Mouse (Mus musculus): ENCODE measurements at regions not wholly inside any gene's neighbourhood (a gene's known extent, or its start where the extent isn't known, plus 50 kb on each side); places are given as distances from the start of the nearest gene placed in this dataset.
"Not testable (repeated sequence)": the region's sequence is repeated elsewhere in the genome, so short reads cannot be mapped to it uniquely, and the experiment has no call there.

DNA sequence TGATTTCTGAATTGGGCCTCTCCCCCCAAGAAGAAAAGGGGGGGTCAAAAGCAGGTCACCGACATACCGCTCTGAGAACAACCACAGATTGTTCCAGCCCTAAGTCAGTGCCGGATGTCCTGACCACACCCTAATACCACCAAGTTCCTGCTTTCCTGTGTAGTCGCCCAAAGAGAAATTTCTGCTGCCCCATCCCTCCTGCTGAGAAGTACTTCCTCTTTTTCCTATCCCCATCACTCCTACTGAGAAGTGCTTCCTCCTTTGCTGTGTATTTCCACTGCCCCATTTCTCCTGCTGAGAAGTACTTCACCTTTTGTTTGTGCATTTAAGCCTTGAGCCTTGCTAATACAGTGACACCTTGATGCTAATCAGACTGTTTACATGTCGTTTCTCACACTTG, 1160.4 kb downstream of the A830018L16Rik start:
- Histone ChIP-seq H3K27ac (ENCODE audit: poor library complexity, severe bottlenecking) (no peak overlapping the region), H3K9me3 (replicated peaks) (no peaks in the 10 kb centered on the region), H3K9ac (no peak overlapping the region), H3K27me3 (replicated peaks) (no peaks in the 10 kb centered on the region), H3K4me2 (no peak overlapping the region), H3K36me3 (no peaks in the 10 kb centered on the region), H3K4me1 (replicated peaks) (peaks cover 6% of the 10 kb centered on the region; the same call in 1 of the 2 replicates), H3K4me3 (no peak overlapping the region)
- WGBS: 77% methylated on average over 5 of the region's 5 CpGs
- no peak for ATAC-seq (ENCODE audit: insufficient number of reproducible peaks, low FRiP score)

DNA sequence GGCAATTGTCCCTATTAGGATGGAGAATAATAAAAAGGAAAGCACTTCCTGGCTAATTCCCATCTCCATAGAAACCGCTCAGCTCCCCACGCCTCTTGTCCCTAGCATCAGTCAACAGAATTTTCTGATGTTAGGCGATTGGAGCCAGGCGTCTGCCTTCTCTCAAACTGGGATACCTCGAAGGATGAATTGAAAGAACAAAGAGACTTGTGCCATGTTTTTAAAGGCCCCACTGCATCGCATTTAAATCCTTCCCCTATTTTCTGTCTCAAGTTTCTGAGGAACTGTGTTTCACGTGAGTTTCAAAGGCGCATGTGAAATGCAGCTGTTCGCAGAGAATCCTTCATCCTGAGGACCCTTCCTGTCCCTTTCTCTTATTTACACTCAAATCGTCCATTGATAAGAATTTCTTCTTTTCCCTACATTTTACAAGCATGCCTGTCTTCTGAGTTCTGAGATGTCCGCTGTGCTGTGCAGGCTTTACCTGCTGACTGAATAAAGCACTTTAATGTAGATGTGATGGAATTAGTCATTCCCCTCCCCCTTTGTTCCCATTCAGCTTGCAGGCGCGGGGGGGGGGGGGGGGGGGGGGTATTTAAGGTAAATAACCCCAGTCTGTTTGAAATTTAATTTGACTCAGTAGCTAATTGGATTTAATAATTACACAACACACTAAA, 1163.3 kb downstream of the A830018L16Rik start:
- peak overlapping the region; percentile 21; the same call in 1 of the 2 replicates for H3K4me2 ChIP-seq
- H3K9ac ChIP-seq: no peak overlapping the region
- peaks cover 13% of the 10 kb centered on the region for H3K4me1 ChIP-seq (replicated peaks)
- ATAC-seq (ENCODE audit: insufficient number of reproducible peaks, low FRiP score): no peak
- no peak overlapping the region for H3K4me3 ChIP-seq
- H3K9me3 ChIP-seq (replicated peaks): no peaks in the 10 kb centered on the region
- no peaks in the 10 kb centered on the region for H3K27me3 ChIP-seq (replicated peaks)
- WGBS: 16% methylated on average over 13 of the region's 13 CpGs
- H3K36me3 ChIP-seq: no peaks in the 10 kb centered on the region
- no peak overlapping the region for H3K27ac ChIP-seq (ENCODE audit: poor library complexity, severe bottlenecking)

DNA sequence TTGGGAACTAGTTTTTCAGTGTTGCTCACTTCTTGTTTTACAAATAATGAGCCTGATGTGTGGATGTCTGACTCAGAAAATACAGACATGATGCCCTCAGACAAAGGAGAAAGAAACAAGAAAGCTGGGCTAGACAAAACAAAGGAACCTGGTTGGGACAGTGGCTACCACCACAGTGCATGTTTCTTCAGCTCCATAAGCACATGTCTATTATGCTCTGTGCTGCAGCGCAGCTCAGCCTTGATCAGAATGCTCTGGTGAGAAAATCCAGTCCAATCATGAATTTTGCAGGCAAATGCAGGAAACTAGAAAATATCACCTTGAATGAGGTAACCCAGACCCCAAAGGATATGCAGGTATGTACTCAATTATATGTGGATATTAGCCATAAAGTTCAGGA, 1164.1 kb downstream of the A830018L16Rik start:
- Histone ChIP-seq H3K27ac (ENCODE audit: poor library complexity, severe bottlenecking) (no peak overlapping the region), H3K4me3 (no peak overlapping the region), H3K4me2 (no peak overlapping the region), H3K27me3 (replicated peaks) (no peaks in the 10 kb centered on the region), H3K4me1 (replicated peaks) (peaks cover 13% of the 10 kb centered on the region), H3K9me3 (replicated peaks) (no peaks in the 10 kb centered on the region), H3K9ac (no peak overlapping the region), H3K36me3 (no peaks in the 10 kb centered on the region)
- no peak for ATAC-seq (ENCODE audit: insufficient number of reproducible peaks, low FRiP score)
- WGBS: 88% methylated on average over 1 of the region's 1 CpGs

DNA sequence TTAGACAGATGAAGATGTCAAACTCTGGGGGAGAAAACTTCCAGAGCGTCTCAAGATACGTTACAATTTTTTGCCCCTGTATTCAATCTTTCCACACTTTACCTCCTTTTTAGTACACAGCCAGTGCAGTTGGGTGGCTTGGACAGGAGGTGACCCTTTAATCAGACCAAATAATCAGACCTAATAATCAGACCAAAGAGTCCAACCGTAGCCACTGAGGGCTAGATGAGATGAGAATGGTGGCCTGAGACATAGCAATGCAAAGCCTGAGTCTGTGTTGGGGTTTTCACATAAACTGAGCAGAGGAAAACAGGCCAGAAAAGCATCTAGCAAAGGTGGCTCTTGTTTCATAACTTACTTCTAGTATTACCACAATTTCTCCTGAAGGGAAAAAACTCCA, 1169.1 kb downstream of the A830018L16Rik start:
- Histone ChIP-seq H3K27ac (ENCODE audit: poor library complexity, severe bottlenecking) (no peak overlapping the region), H3K4me2 (no peak overlapping the region), H3K4me1 (replicated peaks) (peaks cover 7% of the 10 kb centered on the region; the same call in 1 of the 2 replicates), H3K9me3 (replicated peaks) (no peaks in the 10 kb centered on the region), H3K36me3 (no peaks in the 10 kb centered on the region), H3K4me3 (no peak overlapping the region), H3K27me3 (replicated peaks) (no peaks in the 10 kb centered on the region), H3K9ac (no peak overlapping the region)
- no peak for ATAC-seq (ENCODE audit: insufficient number of reproducible peaks, low FRiP score)
- WGBS: 52% methylated on average over 3 of the region's 3 CpGs

DNA sequence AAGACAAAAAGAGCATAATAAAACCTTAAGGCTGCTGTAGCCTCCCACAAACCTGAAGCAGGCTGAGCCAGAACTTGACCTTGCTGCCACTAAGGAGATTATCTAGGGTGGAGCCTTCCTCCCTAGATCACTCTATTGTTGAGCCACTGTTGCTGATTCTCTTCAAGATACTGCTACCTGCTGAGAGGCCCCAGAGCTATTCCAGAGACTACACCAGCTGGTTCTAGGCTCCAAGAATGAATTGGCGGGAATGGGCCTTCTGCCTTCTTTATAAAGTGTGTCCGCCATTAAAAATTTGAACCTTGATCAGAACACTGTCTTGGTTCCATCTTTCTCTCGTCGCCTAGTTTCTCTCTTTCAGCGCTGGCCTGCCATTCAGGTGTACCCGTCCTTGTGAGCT, 1173.1 kb downstream of the A830018L16Rik start:
- H3K4me3 ChIP-seq; H3K9ac ChIP-seq; H3K4me2 ChIP-seq; H3K27me3 ChIP-seq (replicated peaks); H3K36me3 ChIP-seq; H3K4me1 ChIP-seq (replicated peaks); H3K27ac ChIP-seq (ENCODE audit: poor library complexity, severe bottlenecking); ATAC-seq (ENCODE audit: insufficient number of reproducible peaks, low FRiP score); H3K9me3 ChIP-seq (replicated peaks): not testable (repeated sequence)
- WGBS: 88% methylated on average over 6 of the region's 6 CpGs

DNA sequence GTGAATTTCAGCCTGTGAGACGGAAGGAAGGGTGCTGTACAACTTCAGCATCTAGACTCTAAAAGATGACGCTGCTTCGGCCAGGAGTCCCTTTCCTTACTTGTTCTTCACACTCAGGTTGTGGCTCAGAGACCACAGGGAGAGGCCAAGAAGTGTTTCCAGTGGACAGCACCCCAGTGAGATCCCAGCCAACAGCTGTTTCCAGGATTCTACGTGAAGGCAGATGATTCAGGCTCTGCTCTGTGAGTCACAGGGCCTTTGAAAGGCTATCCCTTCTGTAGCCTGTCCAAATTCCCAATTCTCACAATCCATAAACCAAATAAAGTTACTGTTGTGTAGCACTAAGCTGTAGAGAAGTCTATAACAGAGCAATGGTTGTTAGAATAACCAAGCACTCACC, 1198.2 kb downstream of the A830018L16Rik start:
- no peak for ATAC-seq (ENCODE audit: insufficient number of reproducible peaks, low FRiP score)
- Histone ChIP-seq H3K4me2 (no peak overlapping the region), H3K4me1 (replicated peaks) (0 out of 2 replicates have a peak, but pooled peaks cover 5% of the 10 kb centered on the region), H3K27me3 (replicated peaks) (no peaks in the 10 kb centered on the region), H3K9me3 (replicated peaks) (no peaks in the 10 kb centered on the region), H3K4me3 (no peak overlapping the region), H3K27ac (ENCODE audit: poor library complexity, severe bottlenecking) (no peak overlapping the region), H3K9ac (no peak overlapping the region), H3K36me3 (no peaks in the 10 kb centered on the region)
- WGBS: 83% methylated on average over 4 of the region's 4 CpGs

DNA sequence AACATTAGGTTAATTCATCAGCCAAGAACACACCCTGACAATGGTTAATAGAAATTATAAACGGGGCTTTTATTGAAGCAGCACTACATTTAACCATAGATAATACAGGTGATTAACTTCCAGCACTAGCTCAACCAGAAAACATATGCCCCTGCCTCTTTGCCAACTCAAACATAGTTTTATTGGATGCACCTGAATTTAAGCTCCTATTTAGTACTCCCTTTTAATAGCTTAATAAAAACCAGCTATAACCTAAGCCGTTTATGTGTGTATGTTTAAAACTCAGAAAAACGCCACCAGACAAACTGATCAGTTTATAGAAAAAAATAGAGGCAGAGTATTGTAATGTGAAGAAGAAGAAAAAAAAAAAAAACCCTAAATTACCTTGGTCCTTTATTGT, 1201.4 kb downstream of the A830018L16Rik start:
- H3K4me3 ChIP-seq: no peak overlapping the region
- WGBS: 77% methylated on average over 3 of the region's 3 CpGs
- H3K4me2 ChIP-seq: no peak overlapping the region
- no peaks in the 10 kb centered on the region for H3K27me3 ChIP-seq (replicated peaks)
- H3K27ac ChIP-seq (ENCODE audit: poor library complexity, severe bottlenecking): no peak overlapping the region
- no peak overlapping the region for H3K9ac ChIP-seq
- 0 out of 2 replicates have a peak, but pooled peaks cover 5% of the 10 kb centered on the region for H3K4me1 ChIP-seq (replicated peaks)
- H3K9me3 ChIP-seq (replicated peaks): no peaks in the 10 kb centered on the region
- no peak for ATAC-seq (ENCODE audit: insufficient number of reproducible peaks, low FRiP score)
- no peaks in the 10 kb centered on the region for H3K36me3 ChIP-seq

DNA sequence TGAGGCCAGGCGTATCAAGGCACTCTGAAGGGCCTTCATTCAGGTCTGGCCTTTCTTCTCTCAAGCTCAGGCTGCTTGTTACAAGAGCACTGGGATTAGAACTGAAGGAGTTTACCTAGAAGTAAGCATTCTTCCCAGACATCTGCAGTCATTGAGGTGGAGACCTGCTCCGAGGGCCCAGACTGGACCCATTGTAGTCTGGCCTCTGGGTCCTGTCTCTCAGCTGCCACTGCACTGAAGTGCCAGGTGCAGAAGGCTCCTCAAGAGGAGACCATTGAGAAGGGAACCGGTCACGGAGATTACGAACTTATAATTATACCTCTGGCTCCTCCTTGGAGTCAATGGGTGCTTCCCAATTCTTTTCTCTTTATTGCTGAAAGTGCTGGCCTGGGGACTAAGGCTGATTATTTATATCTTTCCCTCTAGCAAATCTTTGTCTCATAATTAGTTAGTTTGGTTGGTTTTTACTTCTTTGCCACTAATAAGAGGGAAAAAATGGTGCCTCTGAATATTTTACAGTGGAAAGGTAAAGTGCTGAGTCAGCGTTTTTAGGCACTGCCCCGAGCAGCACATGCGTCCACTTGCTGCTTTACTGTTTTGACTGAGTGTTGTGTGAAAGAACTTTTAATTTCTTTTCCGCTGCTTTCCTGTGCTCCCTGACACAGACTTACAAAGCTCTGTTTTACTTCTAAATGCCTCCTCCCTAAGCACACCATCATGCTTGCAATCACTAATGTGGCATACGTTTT, 1202.0 kb downstream of the A830018L16Rik start:
- ATAC-seq (ENCODE audit: insufficient number of reproducible peaks, low FRiP score): no peak
- 68% methylated on average over 10 of the region's 10 CpGs for WGBS
- H3K27ac ChIP-seq (ENCODE audit: poor library complexity, severe bottlenecking): no peak overlapping the region

DNA sequence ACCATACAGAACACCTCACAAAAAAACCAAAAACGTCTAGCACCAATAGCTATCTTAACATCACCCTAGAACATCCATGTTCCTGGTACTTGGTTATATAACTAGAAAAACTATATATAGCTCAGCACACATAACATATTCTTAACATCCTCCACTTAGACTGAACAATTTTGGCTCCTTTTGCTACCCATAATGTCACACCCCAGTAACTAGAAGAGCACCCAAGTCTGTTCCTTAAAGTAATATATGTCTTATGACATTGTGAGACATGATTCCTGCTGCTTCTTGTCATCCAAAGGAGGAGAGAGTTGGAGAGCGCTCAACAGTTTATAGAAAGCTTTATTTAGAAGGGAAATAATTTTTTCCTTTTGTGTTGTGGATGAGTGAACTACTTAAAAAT, 1206.1 kb downstream of the A830018L16Rik start:
- H3K27ac ChIP-seq (ENCODE audit: poor library complexity, severe bottlenecking): no peak overlapping the region
- H3K27me3 ChIP-seq (replicated peaks): no peaks in the 10 kb centered on the region
- no peaks in the 10 kb centered on the region for H3K9me3 ChIP-seq (replicated peaks)
- H3K9ac ChIP-seq: no peak overlapping the region
- no peak overlapping the region for H3K4me3 ChIP-seq
- H3K4me2 ChIP-seq: no peak overlapping the region
- no peaks in the 10 kb centered on the region for H3K36me3 ChIP-seq
- WGBS: 69% methylated on average over 2 of the region's 2 CpGs
- H3K4me1 ChIP-seq (replicated peaks): peaks cover 4% of the 10 kb centered on the region; the same call in 1 of the 2 replicates
- no peak for ATAC-seq (ENCODE audit: insufficient number of reproducible peaks, low FRiP score)

More for the DNA sequence above, 1202.0 kb downstream of the A830018L16Rik start:
- no peaks in the 10 kb centered on the region for H3K36me3 ChIP-seq
- H3K4me1 ChIP-seq (replicated peaks): 0 out of 2 replicates have a peak, but pooled peaks cover 5% of the 10 kb centered on the region
- no peaks in the 10 kb centered on the region for H3K27me3 ChIP-seq (replicated peaks)
- H3K9me3 ChIP-seq (replicated peaks): no peaks in the 10 kb centered on the region
- no peak overlapping the region for H3K4me2 ChIP-seq
- H3K4me3 ChIP-seq: no peak overlapping the region
- no peak overlapping the region for H3K9ac ChIP-seq

DNA sequence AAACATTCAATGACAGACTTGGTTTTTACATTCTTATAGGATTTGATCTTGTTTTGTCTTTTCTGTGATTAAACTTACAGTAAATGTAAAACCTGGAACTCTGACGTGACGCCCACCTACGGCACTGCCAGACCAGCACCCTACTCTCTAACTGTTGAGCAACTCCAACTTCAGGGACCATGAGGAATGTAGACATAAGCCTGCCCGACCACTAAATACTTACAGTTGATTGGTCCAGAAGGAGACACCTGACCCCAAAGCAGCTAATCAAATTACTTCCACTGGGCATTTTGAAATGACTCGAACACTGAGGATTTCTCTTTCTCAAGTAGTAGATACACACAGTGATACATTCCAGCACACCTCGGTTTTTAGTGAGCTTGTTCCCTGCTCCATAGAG, 1206.9 kb downstream of the A830018L16Rik start:
- 81% methylated on average over 6 of the region's 6 CpGs for WGBS
- no peak for ATAC-seq (ENCODE audit: insufficient number of reproducible peaks, low FRiP score)
- H3K4me2 ChIP-seq: no peak overlapping the region
- peaks cover 3% of the 10 kb centered on the region; the same call in 1 of the 2 replicates for H3K4me1 ChIP-seq (replicated peaks)
- no peaks in the 10 kb centered on the region for H3K36me3 ChIP-seq
- H3K4me3 ChIP-seq: no peak overlapping the region
- H3K27me3 ChIP-seq (replicated peaks): no peaks in the 10 kb centered on the region
- H3K9ac ChIP-seq: no peak overlapping the region
- no peak overlapping the region for H3K27ac ChIP-seq (ENCODE audit: poor library complexity, severe bottlenecking)
- no peaks in the 10 kb centered on the region for H3K9me3 ChIP-seq (replicated peaks)

DNA sequence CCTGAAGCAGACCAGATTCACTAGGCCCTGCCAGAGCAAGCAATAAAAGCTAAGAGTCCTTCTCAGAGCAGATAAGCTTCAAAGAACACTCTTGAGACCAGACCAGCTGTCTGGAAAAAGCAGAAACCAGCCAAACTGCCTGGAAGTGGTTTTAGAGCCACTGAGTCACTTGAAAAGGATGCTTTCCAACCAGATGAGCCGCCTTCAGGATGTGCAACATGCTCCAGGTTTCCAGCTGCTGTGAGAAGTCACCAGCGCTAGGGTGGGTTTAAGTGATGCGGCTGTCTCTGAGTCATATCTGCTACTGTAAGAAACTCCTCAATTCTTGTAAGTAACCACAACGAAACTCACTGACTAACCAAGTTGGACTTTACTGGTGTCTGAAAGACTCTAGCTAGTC, 1209.3 kb downstream of the A830018L16Rik start:
- H3K36me3 ChIP-seq: no peaks in the 10 kb centered on the region
- peak; percentile 55; the same call in 1 of the 2 replicates for ATAC-seq (ENCODE audit: insufficient number of reproducible peaks, low FRiP score)
- no peaks in the 10 kb centered on the region for H3K27me3 ChIP-seq (replicated peaks)
- H3K27ac ChIP-seq (ENCODE audit: poor library complexity, severe bottlenecking): no peak overlapping the region
- H3K4me3 ChIP-seq: no peak overlapping the region
- WGBS: 54% methylated on average over 4 of the region's 4 CpGs
- no peaks in the 10 kb centered on the region for H3K9me3 ChIP-seq (replicated peaks)
- H3K9ac ChIP-seq: no peak overlapping the region
- peaks cover 3% of the 10 kb centered on the region; the same call in 1 of the 2 replicates for H3K4me1 ChIP-seq (replicated peaks)
- H3K4me2 ChIP-seq: no peak overlapping the region

Data from heart, embryonic 12.5 days (tissue).